Mouse (Mus musculus) MEL (cell line): Measurements from ENCODE around the gene Cenpu. TPM values are rescaled to one million over a fixed set of nuclear protein-coding genes. Genes with fewer than 3 reads are reported as not detected.

ENCODE experiments used
- DNase-seq: peaks from one replicate; pipeline ENCODE4 v3.0.0; 2011; ENCODE audit warnings: low read depth, low spot score
- H3K27ac ChIP-seq: 2 replicates; pipeline ENCODE4 v1.5.1; 2012; ENCODE audit warnings: low read depth, mild to moderate bottlenecking, control low read depth, low read length, moderate library complexity; ENCODE audit not compliant: control insufficient read depth
- H3K27me3 ChIP-seq, 2 experiments: fragments of 150-350 bp in 1 of 2; sonication (generic) in 1 of 2; 2 replicates each; pipeline ENCODE4 v1.6.1; 2012; ENCODE audit warnings: low read length in 2 of 2, mild to moderate bottlenecking in 2 of 2, improper control_type of control experiment in 1 of 2, moderate library complexity in 1 of 2; ENCODE audit not compliant: insufficient read depth in 2 of 2, control insufficient read depth in 1 of 2
- H3K36me3 ChIP-seq, 2 experiments: 2 replicates each; pipeline ENCODE4 v1.6.1; 2012 to 2014; ENCODE audit warnings: low read length in 2 of 2, improper control_type of control experiment in 1 of 2, inconsistent platforms in 1 of 2, mild to moderate bottlenecking in 1 of 2; ENCODE audit not compliant: insufficient read depth in 2 of 2, control insufficient read depth in 1 of 2
- H3K4me1 ChIP-seq, 2 experiments: fragments of 150-350 bp in 1 of 2; sonication (generic) in 1 of 2; 2 replicates each; pipeline ENCODE4 v1.6.1; 2012; ENCODE audit warnings: low read length in 2 of 2, improper control_type of control experiment in 1 of 2, mild to moderate bottlenecking in 1 of 2; ENCODE audit not compliant: insufficient read depth in 2 of 2, control insufficient read depth in 1 of 2
- H3K4me3 ChIP-seq, 2 experiments: fragments of 150-350 bp in 1 of 2; sonication (generic) in 1 of 2; 2 replicates each; pipeline ENCODE4 v1.5.1; 2012; ENCODE audit warnings: low read depth in 2 of 2, low read length in 2 of 2, mild to moderate bottlenecking in 2 of 2, moderate library complexity in 2 of 2, control low read depth in 1 of 2, improper control_type of control experiment in 1 of 2; ENCODE audit not compliant: control insufficient read depth in 1 of 2, insufficient read depth in 1 of 2
- H3K79me2 ChIP-seq: 2 replicates; pipeline ENCODE4 v1.6.1; 2012; ENCODE audit warnings: mild to moderate bottlenecking, low read length, moderate library complexity; ENCODE audit not compliant: control insufficient read depth, poor library complexity, insufficient read depth
- H3K9ac ChIP-seq: 2 replicates; pipeline ENCODE4 v1.6.1; 2012; ENCODE audit warnings: low read depth, mild to moderate bottlenecking, control low read depth, low read length, moderate library complexity; ENCODE audit not compliant: control insufficient read depth, poor library complexity, severe bottlenecking
- H3K9me3 ChIP-seq: fragments of 150-350 bp; sonication (generic); replicated peaks from 2 replicates; pipeline ENCODE4 v1.6.1; 2012; ENCODE audit warnings: mild to moderate bottlenecking, low read length, improper control_type of control experiment, moderate library complexity; ENCODE audit not compliant: insufficient read depth
- BHLHE40 ChIP-seq: IDR thresholded peaks from 2 replicates; pipeline ENCODE4 v1.6.1; 2012; ENCODE audit warnings: low read depth, mild to moderate bottlenecking, inconsistent platforms, low read length, improper control_type of control experiment, borderline replicate concordance
- CHD2 ChIP-seq: IDR thresholded peaks from 2 replicates; pipeline ENCODE4 v1.6.1; 2011; ENCODE audit warnings: low read length, improper control_type of control experiment
- CTCF ChIP-seq, 3 experiments: IDR thresholded peaks in 2 of 3; conservative IDR thresholded peaks in 1 of 3; 2 replicates each; pipeline ENCODE4 v1.5.1; 2011 to 2012; ENCODE audit warnings: low read length in 3 of 3, low read depth in 2 of 3, mild to moderate bottlenecking in 2 of 3, improper control_type of control experiment in 1 of 3, inconsistent platforms in 1 of 3, mixed read lengths in 1 of 3, moderate library complexity in 1 of 3; ENCODE audit not compliant: control insufficient read depth in 1 of 3, insufficient read depth in 1 of 3, poor library complexity in 1 of 3, severe bottlenecking in 1 of 3
- GABPA ChIP-seq: IDR thresholded peaks from 2 replicates; pipeline ENCODE4 v1.6.1; 2012; ENCODE audit warnings: low read depth, mild to moderate bottlenecking, inconsistent platforms, low read length, improper control_type of control experiment, moderate library complexity
- GATA1 ChIP-seq: IDR thresholded peaks from 2 replicates; pipeline ENCODE4 v1.6.1; 2011; ENCODE audit warnings: low read depth, low read length, improper control_type of control experiment
- JUND ChIP-seq: IDR thresholded peaks from 2 replicates; pipeline ENCODE4 v1.6.1; 2011; ENCODE audit warnings: low read depth, mild to moderate bottlenecking, improper control_type of control experiment, low read length
- MAFK ChIP-seq: IDR thresholded peaks from 2 replicates; pipeline ENCODE4 v1.6.1; 2011; ENCODE audit warnings: low read depth, mild to moderate bottlenecking, low read length, improper control_type of control experiment, borderline replicate concordance
- MEF2A ChIP-seq: IDR thresholded peaks from 2 replicates; pipeline ENCODE4 v1.6.1; 2014; ENCODE audit warnings: low read depth, mild to moderate bottlenecking, inconsistent platforms, low read length, improper control_type of control experiment; ENCODE audit not compliant: poor library complexity, insufficient replicate concordance, severe bottlenecking; ENCODE audit errors: extremely low read depth
- MXI1 ChIP-seq: IDR thresholded peaks from 2 replicates; pipeline ENCODE4 v1.6.1; 2011; ENCODE audit warnings: mild to moderate bottlenecking, low read depth, low read length, improper control_type of control experiment
- MYC ChIP-seq: IDR thresholded peaks from 2 replicates; pipeline ENCODE4 v1.6.1; 2011; ENCODE audit warnings: low read depth, mild to moderate bottlenecking, low read length, improper control_type of control experiment, moderate library complexity
- NELFE ChIP-seq: IDR thresholded peaks from 2 replicates; pipeline ENCODE4 v1.6.1; 2011; ENCODE audit warnings: low read depth, low read length, improper control_type of control experiment
- POLR2A ChIP-seq, 2 experiments: IDR thresholded peaks; 2 replicates each; pipeline ENCODE4 v1.6.1; 2011 to 2012; ENCODE audit warnings: low read length in 2 of 2, mild to moderate bottlenecking in 2 of 2, control low read depth in 1 of 2, improper control_type of control experiment in 1 of 2, low read depth in 1 of 2, moderate library complexity in 1 of 2; ENCODE audit not compliant: control insufficient read depth in 1 of 2, insufficient read depth in 1 of 2, poor library complexity in 1 of 2
- POLR2AphosphoS2 ChIP-seq: IDR thresholded peaks from 2 replicates; pipeline ENCODE4 v1.6.1; 2011; ENCODE audit warnings: low read length, improper control_type of control experiment
- RAD21 ChIP-seq: IDR thresholded peaks from 2 replicates; pipeline ENCODE4 v1.6.1; 2011; ENCODE audit warnings: mild to moderate bottlenecking, low read depth, low read length, improper control_type of control experiment
- SIN3A ChIP-seq: IDR thresholded peaks from 2 replicates; pipeline ENCODE4 v1.6.1; 2012; ENCODE audit warnings: low read length, improper control_type of control experiment, inconsistent platforms
- TBP ChIP-seq: IDR thresholded peaks from 2 replicates; pipeline ENCODE4 v1.8.0; 2011; ENCODE audit warnings: low read depth, low read length, improper control_type of control experiment
- UBTF ChIP-seq: IDR thresholded peaks from 2 replicates; pipeline ENCODE4 v1.6.1; 2012; ENCODE audit warnings: low read depth, mild to moderate bottlenecking, inconsistent platforms, low read length, improper control_type of control experiment, moderate library complexity, borderline replicate concordance; ENCODE audit not compliant: insufficient read depth
- USF1 ChIP-seq: IDR thresholded peaks from 2 replicates; pipeline ENCODE4 v1.6.1; 2014; ENCODE audit warnings: low read depth, mild to moderate bottlenecking, inconsistent platforms, low read length, improper control_type of control experiment, moderate library complexity
- USF2 ChIP-seq, 2 experiments: IDR thresholded peaks; 2 replicates each; pipeline ENCODE4 v1.6.1; 2011 to 2012; ENCODE audit warnings: improper control_type of control experiment in 2 of 2, low read length in 2 of 2, borderline replicate concordance in 1 of 2, inconsistent platforms in 1 of 2, low read depth in 1 of 2, mild to moderate bottlenecking in 1 of 2; ENCODE audit not compliant: insufficient read depth in 1 of 2
- ZKSCAN1 ChIP-seq: IDR thresholded peaks from 2 replicates; pipeline ENCODE4 v1.6.1; 2012; ENCODE audit warnings: low read depth, mild to moderate bottlenecking, inconsistent platforms, low read length, improper control_type of control experiment, moderate library complexity
- polyA plus RNA-seq, 2 experiments: library from polyadenylated mRNA; stranded (reverse) in 1 of 2; unstranded in 1 of 2; fragments of >175 nt in 1 of 2; fragments of >200 nt in 1 of 2; gene quantifications; 2 replicates each; pipeline versions ENCODE4 v1.2.1 to v1.2.4; 2012; ENCODE audit warnings: low replicate concordance in 2 of 2, low read depth in 1 of 2; ENCODE audit not compliant: insufficient read length in 2 of 2, insufficient read depth in 1 of 2, missing spikeins in 1 of 2
- total RNA-seq: library from RNA; depleted of rRNA; stranded (reverse); fragments of 300-350 nt; gene quantifications from 2 replicates; pipeline ENCODE4 v1.2.3, GENCODE M21; 2012

Cenpu gene
- total and polyA plus RNA-seq, 3 experiments = 30.7 to 446 (median 42.5) TPM

DNA sequence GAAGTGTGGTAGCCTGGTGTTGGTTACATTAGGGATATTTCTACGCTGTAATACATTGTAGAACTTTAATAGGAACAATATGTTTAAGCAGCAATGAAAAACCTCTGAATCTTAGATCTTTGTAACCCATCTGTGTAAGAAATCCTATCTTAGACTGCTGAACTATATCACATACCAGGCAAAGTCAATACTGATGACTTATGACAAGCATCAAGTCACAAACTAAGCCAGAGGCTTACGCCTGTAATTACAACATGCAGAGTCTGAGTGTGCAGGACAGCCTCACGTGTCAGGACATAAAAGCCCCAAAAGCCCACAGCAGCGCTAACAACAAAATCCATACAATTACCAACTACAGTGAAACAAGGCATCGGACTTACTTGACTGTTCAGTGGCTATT lies 51.8 kb downstream of the Cenpu start:
- no peak for DNase-seq
- Histone ChIP-seq H3K9me3 (no peaks in the 10 kb centered on the region), H3K27ac (no peak overlapping the region), H3K4me3 (no peak overlapping the region), H3K27me3 (no peaks in the 10 kb centered on the region), H3K9ac (no peak overlapping the region), H3K79me2 (no peaks in the 10 kb centered on the region), H3K36me3 (peaks cover 3 to 20% of the 10 kb centered on the region in 2 experiments), H3K4me1 (peaks cover 12 to 20% of the 10 kb centered on the region in 2 experiments)
- TF ChIP-seq CHD2 (no peak), SIN3A (no peak), MEF2A (no peak), MAFK (no peak), RAD21 (no peak), CTCF (IDR thresholded peaks at IDR 0.05 in 2 of 3, conservative IDR thresholded peaks at IDR 0.05 in 1 of 3; ENCODE audit: control insufficient read depth in 1 of 3, insufficient read depth in 1 of 3, low read depth in 2 of 3, low read length in 3 of 3, poor library complexity in 1 of 3, severe bottlenecking in 1 of 3) (no peak), MYC (no peak), MXI1 (no peak), POLR2A (IDR thresholded peaks at IDR 0.05; ENCODE audit: control insufficient read depth in 1 of 2, insufficient read depth in 1 of 2, low read depth in 1 of 2, low read length in 2 of 2, poor library complexity in 1 of 2) (no peak), GABPA (no peak), NELFE (no peak), TBP (no peak), USF2 (IDR thresholded peaks at IDR 0.05; ENCODE audit: borderline replicate concordance in 1 of 2, insufficient read depth in 1 of 2, low read depth in 1 of 2, low read length in 2 of 2) (no peak)

DNA sequence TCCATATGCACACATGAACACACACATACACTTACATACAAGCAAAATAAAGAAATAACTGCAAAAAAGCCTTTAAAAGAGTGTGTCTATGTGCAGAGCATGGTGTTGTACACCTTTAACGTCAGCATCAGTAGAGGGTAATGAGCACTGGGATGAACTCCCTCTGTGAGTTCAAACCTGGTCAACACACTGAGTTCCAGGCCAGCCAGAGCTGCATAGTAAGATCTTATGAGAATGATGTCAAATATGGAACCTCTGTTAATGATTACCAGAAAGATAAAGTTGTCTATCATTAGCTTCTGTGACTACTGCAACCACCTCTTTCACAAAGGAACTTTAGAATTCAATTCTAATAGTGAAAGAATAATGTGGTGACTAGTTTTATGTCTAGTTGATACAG lies 55.1 kb downstream of the Cenpu start:
- H3K4me1 ChIP-seq = no peaks in the 10 kb centered on the region
- no peak overlapping the region for H3K27ac ChIP-seq
- H3K9me3 ChIP-seq = no peaks in the 10 kb centered on the region
- H3K36me3 ChIP-seq = peaks cover 0 to 5% of the 10 kb centered on the region in 2 experiments; a peak in 2 of 4 replicates
- H3K4me3 ChIP-seq = no peak overlapping the region
- no peaks in the 10 kb centered on the region for H3K27me3 ChIP-seq
- DNase-seq = no peak
- no peak for TF ChIP-seq GATA1
- no peaks in the 10 kb centered on the region for H3K79me2 ChIP-seq
- H3K9ac ChIP-seq = no peak overlapping the region

DNA sequence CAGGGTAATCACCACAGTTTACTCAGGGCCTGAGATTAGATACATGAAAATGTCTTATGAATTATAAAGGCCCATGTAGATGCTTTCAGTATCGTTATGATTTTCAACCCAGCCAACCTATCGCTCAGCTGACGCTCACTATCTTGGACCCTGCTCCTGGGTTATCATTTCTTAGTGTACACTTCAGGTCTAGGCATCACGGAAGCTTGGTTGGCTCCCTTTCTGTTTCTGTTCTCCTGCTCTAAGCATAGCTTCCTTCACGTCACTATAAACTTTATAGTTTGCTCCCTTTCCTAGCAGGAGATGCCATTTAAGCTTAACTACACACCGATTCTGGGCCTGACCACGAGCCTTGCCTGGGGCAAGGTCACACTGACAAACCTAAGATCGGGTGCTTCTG lies 59.7 kb downstream of the Cenpu start:
- H3K4me1 ChIP-seq = peaks cover 0 to 9% of the 10 kb centered on the region in 2 experiments; a peak in 2 of 4 replicates
- no peaks in the 10 kb centered on the region; the same call in 1 of the 2 replicates for H3K79me2 ChIP-seq
- DNase-seq = no peak
- TF ChIP-seq USF1 (no peak), UBTF (no peak), ZKSCAN1 (no peak), BHLHE40 (no peak), JUND (no peak), POLR2AphosphoS2 (no peak)
- H3K9ac ChIP-seq = no peak overlapping the region
- no peak overlapping the region for H3K4me3 ChIP-seq
- no peaks in the 10 kb centered on the region for H3K27me3 ChIP-seq
- no peak overlapping the region for H3K27ac ChIP-seq
- H3K9me3 ChIP-seq = no peaks in the 10 kb centered on the region
- peaks cover 2 to 11% of the 10 kb centered on the region in 2 experiments for H3K36me3 ChIP-seq
